Mouse (Mus musculus): Measurements from ENCODE around the gene Rin3. TPM values are rescaled to one million over a fixed set of nuclear protein-coding genes. Genes with fewer than 3 reads are reported as not detected.

Gene Rin3
- total RNA-seq, 2 experiments from 2014 or later = 4.0 to 4.4 TPM

- no peak for DNase-seq (ENCODE audit: low spot score in 2 of 2)
Measured at GRCm38 (mm10) chr12:102299209-102299608, 16.4 kb downstream of the Rin3 start.

- DNase-seq (ENCODE audit: low spot score in 2 of 2) = no peak
Measured at GRCm38 (mm10) chr12:102301585-102301984, 18.7 kb downstream of the Rin3 start.

- DNase-seq (ENCODE audit: low spot score in 2 of 2) = no peak
Measured at GRCm38 (mm10) chr12:102302322-102302721, 19.5 kb downstream of the Rin3 start.

- no peak for DNase-seq (ENCODE audit: low spot score in 2 of 2)
Measured at GRCm38 (mm10) chr12:102302831-102303351, 20.0 kb downstream of the Rin3 start.

GRCm38 (mm10) chr12:102303867-102304266 lies 21.0 kb downstream of the Rin3 start:
- no peak for DNase-seq (ENCODE audit: low spot score in 2 of 2)

GRCm38 (mm10) chr12:102305069-102305836 lies 22.4 kb downstream of the Rin3 start:
- DNase-seq (ENCODE audit: low spot score in 2 of 2) = no peak

GRCm38 (mm10) chr12:102308001-102308456 lies 25.2 kb downstream of the Rin3 start:
- peak in 1 of 2 experiments; percentile 39 for DNase-seq (ENCODE audit: low spot score in 2 of 2)

- peak; percentile 44 to 48 for DNase-seq (ENCODE audit: low spot score in 2 of 2)
Measured at GRCm38 (mm10) chr12:102308457-102309011, 25.7 kb downstream of the Rin3 start.

- DNase-seq (ENCODE audit: low spot score in 2 of 2) = no peak
Measured at GRCm38 (mm10) chr12:102309099-102309799, 26.4 kb downstream of the Rin3 start.

GRCm38 (mm10) chr12:102309800-102310195 lies 26.9 kb downstream of the Rin3 start:
- DNase-seq (ENCODE audit: low spot score in 2 of 2) = no peak

GRCm38 (mm10) chr12:102310261-102310660 lies 27.4 kb downstream of the Rin3 start:
- DNase-seq (ENCODE audit: low spot score in 2 of 2) = no peak

- DNase-seq (ENCODE audit: low spot score in 2 of 2) = no peak
Measured at GRCm38 (mm10) chr12:102311454-102311853, 28.6 kb downstream of the Rin3 start.

GRCm38 (mm10) chr12:102319150-102319549 lies 36.3 kb downstream of the Rin3 start:
- no peak for DNase-seq (ENCODE audit: low spot score in 2 of 2)

GRCm38 (mm10) chr12:102319899-102320298 lies 37.1 kb downstream of the Rin3 start:
- DNase-seq (ENCODE audit: low spot score in 2 of 2) = no peak

GRCm38 (mm10) chr12:102320322-102320721 lies 37.5 kb downstream of the Rin3 start:
- no peak for DNase-seq (ENCODE audit: low spot score in 2 of 2)

GRCm38 (mm10) chr12:102321064-102321728 lies 38.3 kb downstream of the Rin3 start:
- no peak for DNase-seq (ENCODE audit: low spot score in 2 of 2)

GRCm38 (mm10) chr12:102321855-102322254 lies 39.0 kb downstream of the Rin3 start:
- DNase-seq (ENCODE audit: low spot score in 2 of 2) = no peak

GRCm38 (mm10) chr12:102323392-102323791 lies 40.5 kb downstream of the Rin3 start:
- no peak for DNase-seq (ENCODE audit: low spot score in 2 of 2)

GRCm38 (mm10) chr12:102324156-102324885 lies 41.5 kb downstream of the Rin3 start:
- DNase-seq (ENCODE audit: low spot score in 2 of 2) = no peak

GRCm38 (mm10) chr12:102324886-102325220 lies 42.0 kb downstream of the Rin3 start:
- DNase-seq (ENCODE audit: low spot score in 2 of 2) = no peak

All from layer of hippocampus, postnatal 14 days (tissue).